Mouse (Mus musculus) small intestine, adult 2 months (tissue): Measurements from ENCODE around the gene Rrp1b. TPM values are rescaled to one million over a fixed set of nuclear protein-coding genes. Genes with fewer than 3 reads are reported as not detected.

Source experiments
- H3K27ac ChIP-seq: fragments of 200-500 bp; 2 replicates; pipeline ENCODE4 v1.5.1; 2012; ENCODE audit warnings: low read depth, low read length, control low read depth, inconsistent platforms; ENCODE audit not compliant: insufficient read depth
- H3K27me3 ChIP-seq: fragments of 200-500 bp; 2 replicates; pipeline ENCODE4 v1.6.1; 2012; ENCODE audit warnings: mild to moderate bottlenecking, moderate library complexity, low read length, inconsistent platforms; ENCODE audit not compliant: control insufficient read depth, insufficient read depth
- H3K36me3 ChIP-seq: fragments of 200-500 bp; 2 replicates; pipeline ENCODE4 v1.6.1; 2012; ENCODE audit warnings: mild to moderate bottlenecking, low read length, control low read depth, inconsistent platforms; ENCODE audit not compliant: control insufficient read depth, insufficient read depth
- H3K4me1 ChIP-seq: fragments of 200-500 bp; 2 replicates; pipeline ENCODE4 v1.6.1; 2012; ENCODE audit warnings: low read length, inconsistent platforms, mixed read lengths; ENCODE audit not compliant: control insufficient read depth, insufficient read depth, insufficient read length
- H3K4me3 ChIP-seq: fragments of 200-500 bp; 2 replicates; pipeline ENCODE4 v1.5.1; 2012; ENCODE audit warnings: low read depth, mild to moderate bottlenecking, control low read depth, inconsistent platforms, low read length, moderate library complexity
- CTCF ChIP-seq: fragments of 200-500 bp; IDR thresholded peaks from 2 replicates; pipeline ENCODE4 v1.5.1; 2012; ENCODE audit warnings: low read depth, mild to moderate bottlenecking, control low read depth, inconsistent platforms, low read length, moderate library complexity, mixed read lengths; ENCODE audit not compliant: insufficient replicate concordance, insufficient read length; ENCODE audit errors: extremely low read depth
- POLR2A ChIP-seq: fragments of 200-500 bp; IDR thresholded peaks from 2 replicates; pipeline ENCODE4 v1.6.1; 2012; ENCODE audit warnings: low read depth, mild to moderate bottlenecking, control low read depth, inconsistent platforms, low read length, moderate library complexity
- WGBS: fragments of 180-500 bp; shearing (Covaris S2); methylation state at CpG from one replicate; pipeline ENCODE4 v1.1.7; 2018; 5-methylcytosine and 5-hydroxymethylcytosine counted together
- polyA plus RNA-seq: library from polyadenylated mRNA; depleted of rRNA; stranded (reverse); fragments of >200 nt; gene quantifications from 2 replicates; pipeline ENCODE4 v1.2.3, GENCODE M21; 2012

Gene Rrp1b
- polyA plus RNA-seq, 1 experiment = 2.7 TPM

DNA sequence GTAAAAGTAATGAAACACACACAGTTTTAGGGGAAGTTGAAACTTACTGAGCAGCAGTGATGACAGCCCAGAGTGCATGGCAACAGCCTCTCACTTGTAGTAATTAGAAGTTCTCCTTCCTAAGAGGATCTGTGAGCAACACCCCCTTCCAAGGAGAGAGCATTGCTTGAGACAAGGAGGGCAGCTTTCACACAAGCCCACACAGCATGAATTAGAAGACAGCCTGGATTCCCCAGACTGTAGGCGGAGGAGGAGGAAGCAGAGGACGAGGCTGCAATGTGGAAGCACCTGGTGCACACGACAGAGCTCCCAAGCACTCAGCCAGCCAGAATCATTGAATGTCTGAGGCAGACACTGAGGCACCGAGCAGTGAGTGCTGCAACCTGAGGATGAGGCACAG, 39.6 kb upstream of the Rrp1b start:
- Histone ChIP-seq H3K4me1 (peaks cover 11% of the 10 kb centered on the region), H3K27me3 (no peaks in the 10 kb centered on the region), H3K27ac (no peak overlapping the region), H3K4me3 (no peak overlapping the region), H3K36me3 (no peaks in the 10 kb centered on the region)
- WGBS = 55% methylated on average over 4 of the region's 4 CpGs
- TF ChIP-seq POLR2A (no peak), CTCF (no peak)

DNA sequence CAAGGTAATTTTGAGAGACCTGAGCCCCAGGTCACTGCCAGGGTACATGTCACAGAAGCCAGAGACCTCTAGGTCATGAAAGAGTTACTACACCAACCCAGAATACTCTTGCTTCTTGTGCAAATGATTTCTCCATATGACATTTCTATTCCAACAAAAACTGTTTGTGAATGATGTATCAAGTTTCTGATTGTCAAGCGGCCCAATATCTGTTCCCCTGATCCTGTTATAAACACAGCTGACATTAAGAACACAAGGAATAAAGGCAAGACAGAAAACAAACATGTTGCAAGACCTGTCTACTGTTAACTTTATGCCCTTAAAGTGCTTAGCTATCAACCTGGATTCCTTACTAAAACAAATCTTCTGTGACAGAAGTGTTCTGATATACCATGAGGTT, 37.5 kb upstream of the Rrp1b start:
- Histone ChIP-seq H3K4me3 (no peak overlapping the region), H3K27ac (no peak overlapping the region), H3K27me3 (no peaks in the 10 kb centered on the region), H3K36me3 (no peaks in the 10 kb centered on the region), H3K4me1 (peaks cover 6% of the 10 kb centered on the region)
- TF ChIP-seq CTCF (no peak), POLR2A (no peak)
- WGBS = 89% methylated on average over 1 of the region's 1 CpGs

DNA sequence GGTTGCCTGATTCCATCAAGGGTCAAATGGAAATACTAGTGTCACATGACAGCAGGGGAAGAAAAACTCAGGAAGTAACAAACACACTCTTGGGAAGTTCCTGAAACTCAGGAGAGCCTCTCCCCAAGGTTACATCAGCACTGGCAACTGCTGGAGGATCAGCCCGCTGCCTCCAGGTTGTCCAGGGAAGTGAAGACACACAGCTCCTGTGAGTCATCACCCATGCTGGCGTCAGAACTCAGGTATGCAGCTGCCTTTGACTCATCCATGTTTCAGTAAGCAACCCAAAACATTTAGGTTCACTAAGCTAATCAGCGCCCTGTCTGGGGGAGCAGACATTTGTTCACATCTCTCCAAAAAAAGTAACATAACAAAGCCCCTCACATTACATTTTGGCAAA, 32.6 kb upstream of the Rrp1b start:
- TF ChIP-seq POLR2A = no peak
- TF ChIP-seq CTCF = no peak
- H3K27ac ChIP-seq = no peak overlapping the region
- 89% methylated on average over 3 of the region's 3 CpGs for WGBS
- no peak overlapping the region for H3K4me3 ChIP-seq
- no peaks in the 10 kb centered on the region for H3K27me3 ChIP-seq
- H3K4me1 ChIP-seq = no peaks in the 10 kb centered on the region; the same call in 1 of the 2 replicates
- no peaks in the 10 kb centered on the region for H3K36me3 ChIP-seq

DNA sequence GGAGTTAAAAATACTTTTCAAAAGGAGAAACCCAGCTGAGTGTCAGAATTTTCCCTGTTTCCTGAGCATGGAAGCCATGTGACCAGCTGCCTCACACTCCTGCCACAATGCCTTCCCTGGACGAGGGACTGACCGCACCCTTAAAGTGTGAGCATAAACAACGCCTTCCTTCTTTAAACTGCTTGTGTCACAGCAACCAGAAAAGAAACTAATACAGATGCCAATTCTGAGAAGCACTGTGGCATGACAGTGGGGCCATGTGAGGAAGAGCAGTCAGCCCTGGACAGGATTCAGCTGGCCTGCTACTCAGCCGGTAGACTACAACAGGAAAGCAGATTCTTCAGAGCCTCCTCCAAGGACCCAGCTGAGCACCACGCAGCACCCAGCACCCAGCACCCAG, 29.1 kb upstream of the Rrp1b start:
- 59% methylated on average over 5 of the region's 5 CpGs for WGBS
- Histone ChIP-seq H3K4me1 (no peaks in the 10 kb centered on the region; the same call in 1 of the 2 replicates), H3K27ac (no peak overlapping the region)

DNA sequence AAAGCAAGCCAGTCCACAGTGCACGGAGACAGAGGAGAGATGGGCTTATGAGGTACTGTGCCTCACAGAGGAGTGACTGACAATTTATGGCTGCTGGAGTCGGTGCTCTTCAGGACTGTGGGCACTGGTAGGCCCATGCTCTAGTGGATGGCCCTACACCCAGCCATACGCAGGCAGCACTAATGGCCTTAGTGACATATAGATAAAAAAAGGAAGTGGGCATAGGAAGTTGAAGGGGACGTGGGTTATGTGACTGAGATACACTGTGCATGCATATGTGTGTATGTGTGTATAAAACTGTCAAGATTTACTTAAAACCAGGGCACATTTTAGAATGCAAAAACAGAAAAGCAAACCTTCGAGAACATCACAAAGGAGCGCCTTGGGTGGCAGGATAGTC, 24.2 kb upstream of the Rrp1b start:
- TF ChIP-seq POLR2A = no peak
- TF ChIP-seq CTCF = no peak
- 85% methylated on average over 6 of the region's 6 CpGs for WGBS
- no peaks in the 10 kb centered on the region for H3K36me3 ChIP-seq
- H3K4me3 ChIP-seq = no peak overlapping the region
- H3K4me1 ChIP-seq = no peaks in the 10 kb centered on the region; the same call in 1 of the 2 replicates
- no peaks in the 10 kb centered on the region for H3K27me3 ChIP-seq
- H3K27ac ChIP-seq = no peak overlapping the region

More for the DNA sequence above, 29.1 kb upstream of the Rrp1b start:
- TF ChIP-seq POLR2A = no peak
- TF ChIP-seq CTCF = no peak
- Histone ChIP-seq H3K27me3 (no peaks in the 10 kb centered on the region), H3K36me3 (no peaks in the 10 kb centered on the region), H3K4me3 (no peak overlapping the region)

DNA sequence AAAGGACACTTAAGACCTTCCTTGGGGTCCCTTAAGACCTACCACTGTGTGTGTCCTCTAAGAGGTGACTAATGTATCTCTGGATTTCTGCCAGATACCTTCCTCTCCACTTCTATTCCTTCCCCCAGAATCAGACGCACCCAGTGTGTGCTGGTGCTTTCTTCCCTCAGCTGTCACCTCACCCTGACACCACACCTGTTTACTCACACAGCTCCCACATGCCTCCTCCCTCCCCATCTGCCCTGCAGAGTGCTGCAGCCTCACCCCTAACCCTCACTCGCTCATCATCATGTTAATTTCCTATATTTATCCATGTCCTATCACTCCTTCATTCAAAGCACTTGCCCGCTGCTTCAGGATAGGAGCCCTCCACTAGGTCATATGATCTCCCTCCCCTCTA, 23.6 kb upstream of the Rrp1b start:
- Histone ChIP-seq H3K4me3 (no peak overlapping the region), H3K36me3 (no peaks in the 10 kb centered on the region), H3K27me3 (no peaks in the 10 kb centered on the region), H3K27ac (no peak overlapping the region), H3K4me1 (no peaks in the 10 kb centered on the region)
- 53% methylated on average over 3 of the region's 3 CpGs for WGBS
- TF ChIP-seq POLR2A = no peak
- TF ChIP-seq CTCF = no peak

DNA sequence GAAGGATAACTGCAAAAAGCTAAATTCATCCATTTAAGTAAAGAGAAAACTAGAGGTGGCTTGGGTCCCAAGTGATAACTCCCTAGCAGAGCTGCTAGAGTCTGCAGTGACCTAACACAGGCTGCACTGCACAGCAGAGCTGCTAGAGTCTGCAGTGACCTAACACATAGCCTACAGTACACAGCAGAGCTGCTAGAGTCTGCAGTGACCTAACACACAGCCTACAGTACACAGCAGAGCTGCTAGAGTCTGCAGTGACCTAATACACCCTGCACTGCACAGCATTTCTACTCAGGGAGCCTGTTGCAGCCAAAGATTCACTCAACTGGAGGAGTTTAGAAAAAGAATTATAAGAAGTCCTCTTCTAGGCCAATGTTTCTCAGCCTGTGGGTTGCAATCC, 22.2 kb upstream of the Rrp1b start:
- Histone ChIP-seq H3K4me3 (no peak overlapping the region), H3K27ac (no peak overlapping the region), H3K4me1 (no peaks in the 10 kb centered on the region), H3K27me3 (no peaks in the 10 kb centered on the region), H3K36me3 (no peaks in the 10 kb centered on the region)
- TF ChIP-seq POLR2A (no peak), CTCF (no peak)

DNA sequence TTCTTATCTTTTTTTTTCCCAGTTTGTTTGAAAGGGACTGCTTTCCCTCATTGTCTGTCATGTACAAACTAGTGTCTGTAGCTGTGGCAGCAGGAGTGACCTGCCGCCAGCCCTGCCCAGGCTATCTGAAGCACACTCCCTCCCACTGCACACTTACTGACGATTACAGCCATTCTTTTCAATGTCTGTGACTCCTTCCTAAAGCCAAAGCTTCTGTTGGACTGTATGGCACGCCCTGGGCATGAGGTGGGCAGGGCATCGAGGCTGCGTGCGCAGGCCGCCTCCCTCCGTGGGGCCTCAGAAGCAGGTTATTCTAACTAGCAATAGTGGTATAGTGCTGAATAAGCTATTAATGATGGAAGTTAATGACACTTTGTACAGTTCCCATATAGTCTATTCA, 19.4 kb upstream of the Rrp1b start:
- 78% methylated on average over 8 of the region's 8 CpGs for WGBS
- TF ChIP-seq POLR2A (no peak), CTCF (no peak)
- H3K27me3 ChIP-seq = no peaks in the 10 kb centered on the region

More for the DNA sequence above, 19.4 kb upstream of the Rrp1b start:
- Histone ChIP-seq H3K36me3 (no peaks in the 10 kb centered on the region), H3K4me1 (no peaks in the 10 kb centered on the region), H3K4me3 (no peak overlapping the region), H3K27ac (no peak overlapping the region)
